Mouse (Mus musculus) gastrocnemius, adult 2 months (tissue): ENCODE results near the gene Srsf12. TPM values are rescaled to one million over a fixed set of nuclear protein-coding genes. Genes with fewer than 3 reads are reported as not detected.

Source experiments
- DNase-seq: peaks from one replicate; pipeline ENCODE4 v3.0.0; 2022
- H3K27ac ChIP-seq: fragments of 200-600 bp; 2 replicates; pipeline ENCODE4 v1.8.1; 2022; ENCODE audit warnings: mild to moderate bottlenecking
- H3K4me3 ChIP-seq: fragments of 200-600 bp; 2 replicates; pipeline ENCODE4 v1.8.1; 2022; ENCODE audit warnings: mild to moderate bottlenecking, moderate library complexity
- CTCF ChIP-seq: fragments of 200-600 bp; IDR thresholded peaks from 2 replicates; pipeline ENCODE4 v1.8.1; 2022; ENCODE audit warnings: antibody characterized with exemption, mild to moderate bottlenecking, moderate library complexity
- intact Hi-C: fragments of 180-260 bp; cut with DNase I; formaldehyde crosslinking; loops from one replicate; pipeline ENCODE4 v1.15.1; 2025
- long read RNA-seq, 2 experiments: library from polyadenylated mRNA; stranded (forward); transcript quantifications; one replicate each; pipeline ENCODE4 v2.0.0; 2021
- total RNA-seq, 2 experiments: library from RNA; stranded (reverse); gene quantifications; 2 replicates each; pipeline ENCODE4 v1.2.3; 2021

Srsf12 gene
- total RNA-seq, result not detected
- long read RNA-seq, experiment 1, result 0 reads
- long read RNA-seq, experiment 2, result 0 reads

- peak; percentile 25 for DNase-seq
- TF ChIP-seq CTCF, result peak; percentile 38
- intact Hi-C loops, result no loop called here
- no peak within 1 kb of the TSS; the same call in 1 of the 2 replicates for H3K27ac ChIP-seq
- H3K4me3 ChIP-seq, result peak within 1 kb of the TSS; percentile 75
These were observed at the start of gene Srsf12 for GRCm38 (mm10) chr4:33208881-33209841. TSS of gene Srsf12 (plus strand) at chr4:33208991.

GRCm38 (mm10) chr4:33183477-33183876 lies 25.3 kb upstream of the Srsf12 start:
- TF ChIP-seq CTCF, result no peak
- H3K27ac ChIP-seq, result no peak overlapping the region
- intact Hi-C loops, result no loop called here
- DNase-seq, result no peak
- H3K4me3 ChIP-seq, result no peak overlapping the region

- Histone ChIP-seq H3K27ac (peak overlapping the region; percentile 95), H3K4me3 (peak overlapping the region; percentile 76)
- peak; percentile 64 for DNase-seq
- intact Hi-C loops, result loop anchor here (5.0 kb wide), 1 partner anchor 36 kb away; no protein-coding TSS in a partner anchor
- TF ChIP-seq CTCF, result peak; percentile 38; the same call in 1 of the 2 replicates
These were observed 20.6 kb upstream of the Srsf12 start for GRCm38 (mm10) chr4:33188164-33188563.

- H3K4me3 ChIP-seq, result peak overlapping the region; percentile 76
- peak overlapping the region; percentile 95 for H3K27ac ChIP-seq
- intact Hi-C loops, result loop anchor here (5.0 kb wide), 1 partner anchor 37 kb away; no protein-coding TSS in a partner anchor
- TF ChIP-seq CTCF, result peak; percentile 50
- peak; percentile 95 for DNase-seq
These were observed 19.7 kb upstream of the Srsf12 start for GRCm38 (mm10) chr4:33188781-33189734.

- Histone ChIP-seq H3K27ac (peak within 1 kb of the TSS; percentile 95), H3K4me3 (peak within 1 kb of the TSS; percentile 76)
- DNase-seq, result no peak
- TF ChIP-seq CTCF, result no peak
- intact Hi-C loops, result loop anchor here (5.0 kb wide), 1 partner anchor 37 kb away; no protein-coding TSS in a partner anchor
These were observed 19.1 kb upstream of the Srsf12 start, which contains the start of gene Pm20d2 for GRCm38 (mm10) chr4:33189735-33190036. TSS of gene Pm20d2 (minus strand) at chr4:33189737.

- DNase-seq, result no peak
- intact Hi-C loops, result no loop called here
- no peak overlapping the region for H3K27ac ChIP-seq
- TF ChIP-seq CTCF, result no peak
- H3K4me3 ChIP-seq, result no peak overlapping the region
These were observed 10.7 kb upstream of the Srsf12 start for GRCm38 (mm10) chr4:33198117-33198516.

GRCm38 (mm10) chr4:33204682-33205081 lies 4.1 kb upstream of the Srsf12 start:
- TF ChIP-seq CTCF, result peak; percentile 80
- Histone ChIP-seq H3K4me3 (no peak overlapping the region), H3K27ac (no peak overlapping the region)
- peak; percentile 59 for DNase-seq
- intact Hi-C loops, result loop anchor here (1.0 to 2.0 kb wide), 2 partner anchors 56 to 88 kb away; no protein-coding TSS in a partner anchor

GRCm38 (mm10) chr4:33207551-33207950 lies 1.2 kb upstream of the Srsf12 start:
- intact Hi-C loops, result no loop called here

GRCm38 (mm10) chr4:33221847-33222246 lies 13.1 kb downstream of the Srsf12 start:
- Histone ChIP-seq H3K4me3 (no peak overlapping the region), H3K27ac (no peak overlapping the region)
- intact Hi-C loops, result no loop called here
- no peak for DNase-seq
- no peak for TF ChIP-seq CTCF

More at GRCm38 (mm10) chr4:33207551-33207950, 1.2 kb upstream of the Srsf12 start:
- DNase-seq, result no peak
- H3K27ac ChIP-seq, result no peak overlapping the region
- TF ChIP-seq CTCF, result no peak
- H3K4me3 ChIP-seq, result no peak overlapping the region

GRCm38 (mm10) chr4:33224003-33224675 lies 15.3 kb downstream of the Srsf12 start:
- Histone ChIP-seq H3K27ac (no peak overlapping the region), H3K4me3 (no peak overlapping the region)
- DNase-seq, result no peak
- intact Hi-C loops, result no loop called here
- no peak for TF ChIP-seq CTCF

GRCm38 (mm10) chr4:33227164-33227563 lies 18.4 kb downstream of the Srsf12 start:
- intact Hi-C loops, result no loop called here
- no peak for DNase-seq
- Histone ChIP-seq H3K4me3 (no peak overlapping the region), H3K27ac (no peak overlapping the region)
- no peak for TF ChIP-seq CTCF

- Histone ChIP-seq H3K4me3 (no peak overlapping the region), H3K27ac (no peak overlapping the region)
- no peak for TF ChIP-seq CTCF
- intact Hi-C loops, result no loop called here
- DNase-seq, result no peak
These were observed 20.8 kb downstream of the Srsf12 start for GRCm38 (mm10) chr4:33229639-33230038.
